Mouse (Mus musculus) layer of hippocampus, adult 8-10 months (tissue): ENCODE measurements around the gene Ctf1. TPM values are rescaled to one million over a fixed set of nuclear protein-coding genes. Genes with fewer than 3 reads are reported as not detected.

Experiments used
- microRNA-seq, 2 experiments: library from miRNA; unstranded; fragments of <30 nt; microRNA quantifications; one replicate each; pipeline ENCODE4 v1.2.0; 2022
- total RNA-seq, 4 experiments: library from RNA; stranded (reverse); gene quantifications; 2 replicates each; pipeline ENCODE4 v1.2.4; 2022

The Ctf1 gene
- total RNA-seq, 4 experiments from 2014 or later, result 3.1 to 5.2 (median 3.5) TPM

Small RNA genes within 50 kb of the gene (microRNA-seq; reads per million reads assigned to microRNA genes)
- 0 reads per million in 2 experiments for gene Mir762

Other genes starting within 250 kb of the Ctf1 start
- 10 to 100 TPM; 56.2 to 72.2 (median 65.5) TPM for gene Fbrs, start 233.5 kb upstream of the Ctf1 start, total RNA-seq
- 100 to 1,000 TPM; 118 to 139 (median 120) TPM for gene Srcap, start 200.8 kb upstream of the Ctf1 start, total RNA-seq
- 10 to 100 TPM in 1 of 4 experiments, 1 to 10 TPM in 3; 8.1 to 17.1 (median 9.6) TPM for gene Gm42715, start 193.2 kb upstream of the Ctf1 start, total RNA-seq
- 1 to 10 TPM in 1 of 4 experiments, under 1 TPM in 1, not detected in 2; 0.78 to 1.7 TPM for gene Tmem265, start 151.3 kb upstream of the Ctf1 start, total RNA-seq
- 10 to 100 TPM; 74.1 to 82.6 (median 79.2) TPM for gene Phkg2, start 139.4 kb upstream of the Ctf1 start, total RNA-seq
- 10 to 100 TPM in 2 of 4 experiments, 1 to 10 TPM in 2; 7.7 to 12.8 (median 10.1) TPM for gene Ccdc189, start 124.1 kb upstream of the Ctf1 start, total RNA-seq
- gene Rnf40, start 124.0 kb upstream of the Ctf1 start, total RNA-seq, result 10 to 100 TPM; 70.0 to 79.2 (median 72.7) TPM
- 10 to 100 TPM; 21.7 to 22.6 (median 22.1) TPM for gene Zfp629, start 96.9 kb upstream of the Ctf1 start, total RNA-seq
- 10 to 100 TPM; 26.5 to 38.4 (median 31.9) TPM for gene Bcl7c, start 3.8 kb upstream of the Ctf1 start, total RNA-seq
- gene Ctf2, start 19.4 kb downstream of the Ctf1 start, total RNA-seq, result not detected
- gene Fbxl19, start 31.8 kb downstream of the Ctf1 start, total RNA-seq, result 10 to 100 TPM; 52.2 to 65.5 (median 56.3) TPM
- gene Orai3, start 57.1 kb downstream of the Ctf1 start, total RNA-seq, result 10 to 100 TPM; 25.8 to 30.7 (median 29.4) TPM
- 10 to 100 TPM; 46.6 to 56.4 (median 48.7) TPM for gene Setd1a, start 63.9 kb downstream of the Ctf1 start, total RNA-seq
- 1 to 10 TPM; 2.0 to 5.7 (median 2.3) TPM for gene Gm49388, start 72.9 kb downstream of the Ctf1 start, total RNA-seq
- 10 to 100 TPM in 2 of 4 experiments, 1 to 10 TPM in 2; 4.8 to 12.2 (median 10.7) TPM for gene Hsd3b7, start 87.9 kb downstream of the Ctf1 start, total RNA-seq
- gene Stx4a, start 111.6 kb downstream of the Ctf1 start, total RNA-seq, result 10 to 100 TPM; 61.0 to 86.0 (median 77.0) TPM
- gene Stx1b, start 111.8 kb downstream of the Ctf1 start, total RNA-seq, result 100 to 1,000 TPM; 344 to 361 (median 348) TPM
- gene Zfp646, start 163.5 kb downstream of the Ctf1 start, total RNA-seq, result 10 to 100 TPM; 34.5 to 36.5 (median 35.0) TPM
- gene Zfp668, start 164.1 kb downstream of the Ctf1 start, total RNA-seq, result 10 to 100 TPM; 19.2 to 23.8 (median 22.9) TPM
- gene Prss53, start 178.2 kb downstream of the Ctf1 start, total RNA-seq, result 1 to 10 TPM; 2.0 to 4.0 (median 2.8) TPM
- gene Gm21974, start 182.7 kb downstream of the Ctf1 start, total RNA-seq, result not detected
- 10 to 100 TPM; 23.8 to 36.6 (median 31.8) TPM for gene Vkorc1, start 182.9 kb downstream of the Ctf1 start, total RNA-seq
- 10 to 100 TPM; 42.0 to 45.2 (median 42.2) TPM for gene Bckdk, start 191.3 kb downstream of the Ctf1 start, total RNA-seq
- 10 to 100 TPM; 28.5 to 38.3 (median 34.5) TPM for gene Kat8, start 199.8 kb downstream of the Ctf1 start, total RNA-seq
- gene Prss8, start 217.4 kb downstream of the Ctf1 start, total RNA-seq, result under 1 TPM; 0.18 to 0.98 (median 0.46) TPM
- gene Prss36, start 234.0 kb downstream of the Ctf1 start, total RNA-seq, result 10 to 100 TPM in 1 of 4 experiments, 1 to 10 TPM in 3; 8.0 to 12.7 (median 9.1) TPM